Mouse (Mus musculus): ENCODE data around the gene Gan.

DNA sequence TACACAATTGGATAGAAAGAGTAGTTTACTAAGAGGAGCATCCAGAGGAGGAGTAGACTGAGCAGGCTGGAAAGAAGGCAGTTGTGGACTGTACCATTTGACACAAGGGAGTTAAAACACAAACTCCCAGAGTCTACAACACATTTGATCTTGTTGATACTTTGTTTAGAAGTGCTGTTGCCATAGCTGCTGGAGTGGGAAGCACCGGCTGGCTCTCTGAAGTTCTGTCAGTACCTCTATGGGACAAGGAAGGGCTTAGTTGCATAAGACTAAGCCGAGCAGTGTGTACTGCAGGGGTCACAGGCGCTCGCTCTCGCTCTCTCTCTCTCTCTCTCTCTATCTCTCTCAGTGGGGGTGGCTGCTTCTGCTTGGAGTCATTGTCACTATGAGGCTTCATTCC lies 16.6 kb downstream of the Gan start:
- TF ChIP-seq GATA1 (IDR thresholded peaks at IDR 0.05; ENCODE audit: borderline replicate concordance, low read length) = no peak
- TF ChIP-seq FLI1 (IDR thresholded peaks at IDR 0.05; ENCODE audit: low read length) = no peak
